Mouse (Mus musculus) granulocyte monocyte progenitor cell, adult 5-6 weeks (primary cell): Measurements from ENCODE around the gene Ndufb3. TPM values are rescaled to one million over a fixed set of nuclear protein-coding genes. Genes with fewer than 3 reads are reported as not detected.
"Not testable (repeated sequence)": the region's sequence is repeated elsewhere in the genome, so short reads cannot be mapped to it uniquely, and the experiment has no call there.

Experiments
- ATAC-seq: replicated peaks from 2 replicates; pipeline ENCODE4 v1.8.0; 2016; ENCODE audit warnings: mild to moderate bottlenecking, moderate TSS enrichment, inconsistent platforms; ENCODE audit not compliant: poor library complexity, severe bottlenecking
- total RNA-seq, 2 experiments: library from RNA; stranded (forward) in 1 of 2; stranded (reverse) in 1 of 2; fragments of 200-712, 200-1000 nt in 1 of 2; fragments of >200 nt in 1 of 2; fragmentation: Nextera tagmentation in 1 of 2; gene quantifications; 2 replicates each; pipeline ENCODE4 v1.2.3; 2014 to 2017

The Ndufb3 gene
- total RNA-seq (2014; fragmentation: Nextera tagmentation) (120 and 177 TPM in 2 replicates), total RNA-seq (2017) (62.3 and 124 TPM in 2 replicates)

DNA sequence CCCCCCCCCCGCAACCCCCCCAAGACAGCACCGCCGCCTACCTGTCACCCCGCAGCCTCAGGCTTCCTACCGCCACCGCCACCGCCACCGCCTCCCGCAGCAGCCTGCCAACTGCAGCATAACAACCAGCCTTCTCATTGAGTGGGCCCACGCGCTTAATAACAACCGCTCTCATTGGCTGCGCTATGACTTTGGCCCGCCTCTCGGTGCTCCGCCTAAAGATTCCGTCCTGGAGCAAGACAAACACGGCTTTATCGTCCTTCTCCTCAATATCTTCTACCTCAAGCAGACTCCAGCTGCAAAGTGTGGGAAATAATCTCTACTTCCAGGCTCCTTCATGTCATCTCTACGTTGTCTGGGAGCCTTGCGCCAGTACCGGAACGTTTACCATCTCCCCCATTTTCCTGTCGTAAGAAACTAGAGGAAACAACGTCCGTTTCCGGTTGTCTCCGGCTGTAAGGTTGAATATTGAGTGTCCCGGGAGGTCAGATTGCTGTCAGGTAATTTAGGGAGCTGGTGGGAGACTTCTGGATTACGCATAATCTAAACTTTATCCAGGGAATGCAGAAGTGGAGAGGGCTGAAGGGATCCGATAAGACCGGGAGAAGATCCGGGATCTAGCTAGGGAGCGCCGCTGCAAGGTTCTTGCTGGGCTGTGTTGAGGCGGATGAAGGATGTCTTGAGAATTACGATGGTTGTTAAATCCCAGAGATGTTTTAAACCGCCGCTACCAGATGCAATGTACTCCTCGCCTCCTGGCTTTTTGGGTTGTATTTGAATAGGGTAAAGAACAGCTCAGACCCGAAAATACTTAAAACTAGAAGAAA lies at the start of gene Ndufb3, which contains the start of gene Fam126b:
TSS of gene Ndufb3 (plus strand) at position 214 of the 827 bp plus-strand sequence.
TSS of gene Fam126b (minus strand) at position 153 of the 827 bp plus-strand sequence.
- peak; percentile 99 for ATAC-seq

DNA sequence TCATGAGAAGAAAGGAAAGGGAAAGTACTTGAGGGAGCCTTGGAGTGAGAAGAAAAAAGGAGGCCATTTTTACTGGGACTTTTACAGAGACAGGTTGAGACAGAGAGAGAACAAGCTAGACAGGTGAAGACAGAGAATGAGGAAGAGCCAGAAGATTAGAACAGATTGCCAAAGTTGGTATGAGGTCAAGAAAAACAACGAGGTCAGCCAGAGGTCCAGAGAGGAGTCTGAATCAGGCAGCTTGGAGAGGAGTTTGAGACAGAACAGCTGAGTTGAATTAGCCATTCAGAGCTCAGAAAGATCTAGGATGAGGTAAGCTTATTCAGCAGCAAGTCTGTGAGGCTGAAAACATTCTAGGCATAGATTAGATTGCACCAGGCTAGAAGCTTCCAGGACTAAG lies 44.8 kb upstream of the Ndufb3 start:
- ATAC-seq: no peak

DNA sequence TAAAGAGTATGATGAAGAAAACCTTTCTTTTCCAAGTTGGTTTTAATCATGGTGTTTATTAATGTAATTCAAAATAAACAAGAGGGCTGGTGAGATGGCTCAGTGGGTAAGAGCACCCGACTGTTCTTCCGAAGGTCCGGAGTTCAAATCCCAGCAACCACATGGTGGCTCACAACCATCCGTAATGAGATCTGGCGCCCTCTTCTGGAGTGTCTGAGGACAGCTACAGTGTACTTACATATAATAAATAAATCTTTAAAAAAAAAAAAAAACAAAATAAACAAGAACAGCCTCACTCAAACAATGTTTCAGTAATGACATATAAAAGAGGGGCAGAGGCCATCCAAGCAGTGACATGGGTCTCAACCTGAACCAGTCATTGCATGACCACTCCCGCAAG lies 25.8 kb upstream of the Ndufb3 start:
- ATAC-seq: not testable (repeated sequence)

DNA sequence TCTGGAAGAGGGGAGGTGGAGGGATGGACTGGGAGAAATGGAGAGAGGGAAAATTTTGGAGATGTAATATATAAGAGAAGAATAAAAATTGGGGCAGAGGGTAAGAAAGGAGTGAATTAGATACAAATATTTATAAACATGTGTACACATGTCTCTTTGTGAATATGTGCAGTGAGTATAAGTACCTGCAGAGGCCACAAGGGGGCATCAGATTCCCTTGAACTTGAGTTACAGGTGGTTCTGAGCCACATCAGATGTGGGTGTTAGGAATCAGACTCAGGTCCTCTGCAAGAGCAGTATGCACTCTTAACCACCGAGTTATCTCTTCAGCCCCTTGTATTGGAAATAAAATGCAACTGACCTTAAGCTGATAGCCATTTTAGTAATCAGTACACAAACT lies 23.7 kb upstream of the Ndufb3 start:
- peak; percentile 48; the same call in 1 of the 2 replicates for ATAC-seq

DNA sequence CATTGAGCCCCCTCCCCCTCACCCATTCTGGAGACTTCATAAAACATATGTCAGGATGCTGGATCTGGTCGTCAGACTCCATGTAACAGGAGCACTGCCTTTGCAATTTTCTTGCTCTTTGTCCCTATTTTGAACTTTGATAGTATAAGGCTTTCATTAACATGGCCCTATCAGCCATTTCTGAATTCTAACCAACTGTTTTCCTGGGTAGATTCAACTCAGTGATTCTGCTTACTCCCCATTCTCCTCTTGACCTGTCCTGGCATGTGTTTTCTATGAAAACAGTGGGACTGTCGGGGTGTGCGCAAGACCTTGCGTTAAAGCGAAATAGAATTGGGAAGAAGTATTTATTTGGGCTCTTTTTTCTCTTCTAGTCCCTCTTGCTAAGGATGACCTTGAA lies 21.2 kb upstream of the Ndufb3 start:
- no peak for ATAC-seq

DNA sequence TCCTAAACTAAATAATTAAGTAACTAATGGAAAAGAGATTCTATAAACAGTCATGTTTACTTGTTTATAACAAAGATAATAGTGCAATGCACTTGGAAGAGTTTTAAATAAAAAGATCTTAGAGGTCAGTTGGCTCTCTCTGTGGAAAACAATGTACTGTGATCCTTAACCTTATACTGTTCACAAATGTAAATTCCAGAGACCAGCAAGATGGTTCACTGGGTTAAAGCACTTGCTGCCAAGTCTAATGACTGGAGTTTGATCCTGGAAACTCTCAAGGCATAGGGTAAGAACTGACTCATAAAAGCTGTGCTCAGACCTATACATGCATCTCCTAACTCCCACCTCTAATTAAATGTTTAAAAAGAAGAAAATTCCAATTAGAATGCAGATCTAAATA lies 19.6 kb upstream of the Ndufb3 start:
- no peak for ATAC-seq

DNA sequence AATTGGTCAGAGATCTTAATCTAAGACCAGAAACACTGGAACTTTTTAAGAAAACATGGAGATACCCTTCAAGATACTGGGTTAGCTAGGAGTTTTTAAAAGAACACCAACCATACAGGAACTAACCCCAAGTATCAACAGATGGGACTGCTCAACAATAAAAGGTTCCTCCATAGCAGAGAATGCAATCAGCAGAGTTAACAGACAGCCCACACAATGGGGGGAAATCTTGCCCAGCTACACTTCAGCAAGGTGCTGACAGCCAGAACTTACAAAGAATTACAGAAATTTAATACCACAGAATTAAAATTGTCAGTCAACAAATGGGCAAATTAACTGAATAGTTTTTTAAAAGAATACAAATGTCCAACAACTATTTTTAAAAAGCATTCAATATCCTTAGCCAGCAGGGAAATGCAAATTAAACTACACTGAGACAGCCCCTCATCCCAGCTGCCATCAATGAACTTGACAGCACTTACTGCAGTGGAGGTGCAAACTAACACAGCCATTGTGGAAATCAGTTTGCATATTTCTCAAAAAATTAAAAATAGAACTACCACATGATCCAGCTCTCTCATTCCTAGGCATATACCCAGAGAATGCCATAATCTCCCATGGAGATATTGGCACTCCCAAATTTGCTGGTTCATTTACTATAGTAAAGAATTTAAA lies 17.6 kb upstream of the Ndufb3 start:
- ATAC-seq: no peak

DNA sequence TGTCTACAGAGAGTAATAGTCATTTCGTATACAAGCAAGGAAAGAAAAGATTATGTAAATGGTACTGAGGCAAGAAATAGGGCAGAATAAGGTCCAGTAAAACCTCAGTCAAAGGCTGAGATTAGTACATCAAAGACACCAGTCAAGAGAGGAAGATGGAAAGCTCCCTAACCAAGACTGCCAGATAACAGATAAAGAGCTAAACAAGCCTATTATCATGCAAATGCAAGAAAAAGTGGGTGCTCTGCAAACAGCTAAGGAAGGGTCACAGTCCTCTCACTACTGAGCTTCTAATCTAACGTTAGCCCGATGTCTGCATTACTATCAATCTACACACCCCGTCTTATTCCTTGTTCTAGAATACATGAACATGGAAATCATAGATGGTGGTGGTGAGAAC lies 15.7 kb upstream of the Ndufb3 start:
- ATAC-seq: no peak

DNA sequence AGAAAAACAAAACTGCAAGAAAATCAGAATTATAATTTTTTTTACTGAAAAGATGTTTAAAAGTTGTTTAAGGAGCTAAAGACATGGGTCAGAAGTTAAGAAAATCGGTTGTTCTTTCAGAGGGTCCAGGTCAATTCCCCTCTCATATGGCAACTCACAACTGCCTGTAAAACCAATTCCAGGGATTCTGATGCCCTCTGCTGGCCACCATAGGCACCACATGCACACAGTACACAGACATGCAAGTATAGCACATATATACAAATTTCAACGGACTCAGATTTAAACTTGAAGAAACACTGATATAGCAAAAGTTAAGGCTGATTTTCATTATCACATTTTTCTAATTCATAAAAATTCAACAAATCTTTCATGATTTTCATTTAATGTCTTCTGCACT lies 7.0 kb upstream of the Ndufb3 start:
- peak; percentile 63 for ATAC-seq

DNA sequence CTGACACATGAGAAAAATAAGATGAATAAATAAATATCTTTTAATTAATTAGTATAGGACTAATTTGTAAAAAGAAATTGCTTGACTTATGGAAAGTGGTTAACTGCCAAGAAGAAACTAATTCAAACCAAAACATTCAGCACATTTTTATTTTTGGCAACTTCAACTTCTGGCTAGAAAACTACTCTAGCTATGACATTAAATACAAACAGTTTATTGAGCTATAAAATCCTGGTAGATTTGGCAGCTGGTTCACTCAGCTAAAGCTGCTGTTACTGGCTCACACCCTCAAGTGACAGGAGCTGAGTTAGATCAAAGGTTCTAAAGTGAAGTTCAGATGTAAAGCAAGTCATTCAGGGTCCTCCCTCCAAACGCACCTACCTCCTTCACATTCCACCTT lies 3.6 kb upstream of the Ndufb3 start:
- ATAC-seq: no peak

DNA sequence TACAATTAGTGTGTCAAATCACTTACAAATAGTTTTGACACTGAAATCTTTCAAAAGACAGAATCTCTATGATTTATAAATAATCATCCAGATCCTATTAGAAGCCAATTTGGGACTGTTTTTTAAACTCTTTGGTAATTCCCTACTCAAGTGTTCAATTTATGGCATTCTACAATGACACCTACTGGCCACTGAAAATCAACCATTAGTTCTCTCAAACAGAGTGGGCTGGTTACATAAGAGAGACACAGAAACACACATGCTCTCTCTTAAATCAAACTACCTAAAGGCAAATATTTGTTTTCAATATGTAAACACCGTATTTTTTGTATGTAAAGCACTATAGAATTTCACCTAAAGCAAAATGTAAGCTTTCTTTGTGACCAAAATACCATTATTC lies 1.9 kb upstream of the Ndufb3 start:
- no peak for ATAC-seq

DNA sequence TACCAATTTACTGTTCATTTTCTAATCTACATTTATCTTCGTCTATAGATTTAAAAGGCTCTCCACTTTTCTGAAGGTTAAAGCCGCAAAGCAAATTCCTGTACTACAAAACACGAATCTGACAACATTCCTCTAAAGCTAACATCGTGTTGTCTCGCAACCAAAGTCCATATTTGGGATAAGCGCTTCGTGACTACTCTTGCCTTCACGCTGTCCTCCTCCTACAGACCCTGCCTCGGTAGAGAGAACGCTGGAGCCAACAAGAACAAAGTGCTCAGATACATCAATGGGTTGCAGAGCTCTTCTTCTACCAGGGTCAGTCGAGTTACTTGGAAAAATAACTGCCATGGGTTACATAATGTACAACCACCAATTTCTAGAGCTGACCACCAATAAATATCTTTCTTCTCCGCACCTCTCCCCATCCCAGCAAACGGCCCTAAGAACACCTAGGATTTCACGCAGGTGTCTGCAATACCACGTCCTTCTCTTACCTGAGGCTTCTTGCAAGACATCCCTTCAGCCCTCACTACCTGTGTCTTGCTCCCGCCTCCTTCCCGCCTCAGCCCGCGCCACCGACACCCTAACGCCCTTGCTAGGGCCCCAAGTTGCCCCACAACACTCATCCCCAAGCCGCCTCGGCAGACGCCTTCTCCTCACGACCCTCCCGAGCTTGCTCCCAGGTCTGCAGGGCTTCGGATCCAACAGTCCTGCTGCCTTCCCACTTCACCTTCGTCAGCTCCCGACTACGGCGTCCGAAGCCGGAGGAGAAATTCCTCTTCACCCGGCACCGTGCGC lies 612 bp upstream of the Ndufb3 start:
- ATAC-seq: peak; percentile 38

DNA sequence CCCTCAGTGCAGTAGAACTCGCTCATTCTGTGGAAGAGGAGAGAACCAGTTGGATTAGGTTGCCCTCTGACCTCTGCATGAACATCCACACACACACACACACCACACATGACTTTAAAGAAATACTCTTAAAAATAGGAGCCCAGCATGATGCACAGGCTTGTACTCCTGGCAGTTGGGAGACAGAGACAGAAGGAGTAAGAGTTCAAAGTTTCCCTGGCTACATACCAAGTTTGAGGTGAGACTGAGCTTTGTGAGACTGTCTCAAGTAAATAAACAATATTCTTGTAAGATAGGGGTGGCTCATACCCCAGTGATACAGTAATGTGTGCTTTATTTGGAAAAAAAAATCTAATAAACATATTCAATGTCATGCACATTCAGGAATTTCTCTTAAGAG lies 1.3 kb downstream of the Ndufb3 start:
- ATAC-seq: no peak

DNA sequence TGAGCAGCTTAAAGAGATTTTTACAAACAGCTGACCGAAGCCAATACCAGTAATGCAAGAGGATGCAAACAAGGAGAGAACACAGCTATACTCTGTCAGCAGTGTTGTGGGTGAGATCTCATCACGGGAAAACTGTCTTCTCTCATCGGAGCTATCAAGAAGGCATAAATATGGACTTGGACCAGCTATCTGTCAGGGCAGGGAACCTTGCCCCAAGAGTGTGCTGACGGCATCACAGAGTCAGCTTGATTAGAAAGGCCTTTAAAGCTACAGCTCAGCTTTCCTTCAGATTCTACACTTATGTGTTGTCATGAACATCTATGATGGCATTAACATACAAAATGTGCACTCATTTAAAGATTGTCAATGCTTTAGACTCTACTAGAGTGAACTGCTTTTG lies 16.5 kb downstream of the Ndufb3 start:
- no peak for ATAC-seq

DNA sequence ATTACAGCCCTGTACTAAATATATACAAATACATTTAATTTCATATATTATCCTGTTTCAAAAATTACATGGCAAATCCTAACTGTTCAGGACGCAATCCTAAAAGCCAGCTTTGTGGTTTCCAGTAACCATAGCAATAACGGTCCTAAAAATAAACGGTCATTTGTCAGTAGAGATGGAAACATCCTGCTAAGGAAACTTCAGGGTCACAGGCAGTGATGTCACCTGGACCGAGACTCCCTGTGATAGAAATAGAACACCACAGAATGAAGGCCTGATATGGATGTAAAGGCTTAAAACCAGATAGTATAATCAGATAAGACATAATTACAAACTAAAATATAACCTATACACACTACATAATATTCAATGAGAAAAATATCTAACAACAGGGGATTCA lies 17.6 kb downstream of the Ndufb3 start:
- ATAC-seq: peak; percentile 82

DNA sequence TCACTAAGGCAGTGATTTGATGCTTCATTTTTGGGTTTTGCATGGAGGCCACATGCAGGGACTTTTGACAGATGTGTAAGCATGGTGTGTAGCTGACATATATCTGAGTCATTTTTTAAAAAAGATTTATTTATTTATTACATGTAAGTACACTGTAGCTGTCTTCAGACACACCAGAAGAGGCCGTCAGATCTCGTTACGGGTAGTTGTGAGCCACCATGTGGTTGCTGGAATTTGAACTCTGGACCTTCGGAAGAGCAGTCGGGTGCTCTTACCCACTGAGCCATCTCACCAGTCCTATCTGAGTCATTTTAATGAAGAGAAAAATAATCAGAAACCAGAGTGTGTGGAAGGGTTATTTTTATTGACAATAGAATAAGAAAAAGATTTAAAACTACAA lies 23.4 kb downstream of the Ndufb3 start:
- not testable (repeated sequence) for ATAC-seq

DNA sequence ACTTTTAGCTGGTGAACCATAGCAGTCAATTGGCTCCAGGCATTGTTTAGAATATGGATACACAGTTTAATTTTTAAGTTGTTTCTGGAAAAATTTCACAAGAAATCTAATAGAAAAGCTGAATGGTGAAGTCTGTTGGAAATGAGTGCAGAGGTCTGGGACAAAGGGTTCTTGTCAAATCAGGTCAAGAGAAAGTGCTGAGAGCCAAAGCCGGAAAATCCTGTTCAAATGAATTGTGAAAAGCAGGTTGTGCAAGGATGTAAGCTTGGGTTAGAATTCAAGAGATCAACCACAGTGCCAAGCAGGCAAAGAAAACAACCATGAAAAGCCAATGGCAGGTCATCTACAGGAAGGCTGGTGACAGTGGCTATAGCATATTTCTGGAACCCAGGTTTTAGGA lies 24.0 kb downstream of the Ndufb3 start:
- no peak for ATAC-seq

DNA sequence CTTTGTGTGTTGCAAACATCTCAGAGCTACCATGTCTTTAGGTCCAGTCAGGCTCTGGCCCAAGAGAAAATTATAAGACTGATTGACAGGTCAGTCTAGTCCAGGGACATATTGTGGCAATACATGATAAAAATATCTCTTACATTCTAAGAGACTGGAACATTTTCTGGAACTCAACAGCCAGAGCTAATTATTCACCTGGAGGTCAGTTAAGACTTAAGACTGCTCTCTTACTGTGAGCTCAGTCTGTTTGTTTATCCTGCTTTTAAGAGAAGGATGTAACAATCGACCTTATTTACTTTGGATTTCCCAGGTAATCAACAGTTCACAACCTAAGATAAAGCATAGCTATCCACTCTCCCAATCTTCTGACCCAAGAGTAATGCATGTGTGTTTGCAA lies 24.4 kb downstream of the Ndufb3 start:
- no peak for ATAC-seq

DNA sequence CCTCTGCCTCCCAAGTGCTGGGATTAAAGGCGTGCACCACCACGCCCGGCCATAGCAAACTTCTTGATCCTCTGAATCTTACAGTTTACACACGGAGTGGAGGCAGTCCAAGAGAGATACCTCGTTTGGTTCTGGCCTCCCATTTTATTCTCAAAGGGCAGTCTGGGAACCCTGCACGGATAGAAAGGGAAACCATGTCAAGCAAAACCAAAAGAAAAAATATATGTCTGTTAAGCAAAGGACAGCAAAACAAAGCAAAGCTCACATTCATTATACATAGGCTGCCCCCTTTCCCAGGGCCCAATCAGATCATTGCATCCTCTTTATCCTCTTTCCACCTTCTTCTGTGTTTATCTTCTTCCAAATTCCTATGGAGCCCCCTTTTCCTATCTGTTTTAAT lies 27.6 kb downstream of the Ndufb3 start:
- no peak for ATAC-seq

DNA sequence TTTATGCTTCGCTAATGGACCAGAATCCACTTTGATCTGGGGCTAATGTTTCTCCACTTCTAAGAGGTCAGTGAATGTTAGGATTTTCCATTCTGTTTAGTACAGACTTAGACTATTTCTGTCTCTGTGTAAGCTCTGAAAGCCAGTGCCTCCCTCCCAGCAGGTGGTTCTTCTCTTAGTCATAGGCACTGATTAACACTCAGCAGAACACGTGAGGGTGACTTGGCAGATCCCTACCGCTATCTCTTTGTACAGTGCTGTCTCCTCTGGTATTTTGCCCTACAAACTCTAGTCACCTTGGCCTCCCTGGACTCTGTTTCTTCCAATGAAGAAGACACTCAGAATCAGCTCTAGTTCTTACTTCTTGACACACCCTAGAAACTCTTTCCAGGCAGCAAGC lies 28.2 kb downstream of the Ndufb3 start:
- no peak for ATAC-seq

DNA sequence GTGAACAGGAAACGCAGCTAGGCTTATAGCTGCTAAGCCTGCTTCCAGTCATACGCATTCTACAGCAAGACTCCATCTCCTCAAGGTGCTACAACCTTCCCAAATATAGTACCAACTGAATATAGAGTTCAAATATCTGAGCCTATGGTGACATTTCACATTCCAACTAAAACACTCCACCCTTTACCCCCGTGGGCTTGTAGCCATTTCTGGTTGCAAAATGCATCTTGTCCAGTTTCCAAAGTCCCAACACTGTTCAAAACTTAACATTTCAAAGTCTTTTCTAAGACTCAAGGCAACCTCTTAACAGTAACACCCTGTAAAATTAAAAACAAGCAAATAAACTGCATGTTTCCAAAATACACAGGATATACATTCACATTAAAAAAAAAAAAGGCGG lies 29.0 kb downstream of the Ndufb3 start:
- ATAC-seq: no peak
